Mouse (Mus musculus): ENCODE results near the gene Kyat3. TPM values are rescaled to one million over a fixed set of nuclear protein-coding genes. Genes with fewer than 3 reads are reported as not detected.

The Kyat3 gene
- polyA plus RNA-seq, 1 experiment from 2014 or later, result 6.2 TPM

GRCm38 (mm10) chr3:142764995-142765777 lies 64.3 kb downstream of the Kyat3 start, which contains the start of gene Gtf2b:
TSS of gene Gtf2b (plus strand) at chr3:142765045.
- Histone ChIP-seq H3K9me3 (replicated peaks; ENCODE audit: control insufficient read depth, low read length) (no peaks in the 10 kb centered on the region), H3K36me3 (ENCODE audit: control insufficient read depth, insufficient read depth, low read length) (no peaks in the 10 kb centered on the region), H3K27ac (ENCODE audit: low read depth, low read length) (peak within 1 kb of the TSS; percentile 88), H3K4me1 (ENCODE audit: control insufficient read depth, insufficient read depth, low read length) (peaks cover 11% of the 10 kb centered on the region; the same call in 1 of the 2 replicates), H3K9ac (ENCODE audit: low read length) (peak within 1 kb of the TSS; percentile 95), H3K4me2 (ENCODE audit: low read length) (peak within 1 kb of the TSS; percentile 91), H3K27me3 (replicated peaks; ENCODE audit: control insufficient read depth, insufficient read depth, low read length) (no peaks in the 10 kb centered on the region), H3K4me3 (ENCODE audit: low read depth, low read length) (peak within 1 kb of the TSS; percentile 83)
- DNase-seq (ENCODE audit: low spot score), result peak; percentile 97
- peak; percentile 100 for ATAC-seq
- WGBS, result 1% methylated on average over 57 of the region's 64 CpGs

GRCm38 (mm10) chr3:142765778-142766165 lies 64.9 kb downstream of the Kyat3 start:
- WGBS, result 30% methylated on average over 10 of the region's 10 CpGs
- Histone ChIP-seq H3K4me1 (ENCODE audit: control insufficient read depth, insufficient read depth, low read length) (peaks cover 11% of the 10 kb centered on the region; the same call in 1 of the 2 replicates), H3K9me3 (replicated peaks; ENCODE audit: control insufficient read depth, low read length) (no peaks in the 10 kb centered on the region), H3K4me3 (ENCODE audit: low read depth, low read length) (peak overlapping the region; percentile 83), H3K9ac (ENCODE audit: low read length) (peak overlapping the region; percentile 95), H3K36me3 (ENCODE audit: control insufficient read depth, insufficient read depth, low read length) (no peaks in the 10 kb centered on the region), H3K4me2 (ENCODE audit: low read length) (peak overlapping the region; percentile 91), H3K27ac (ENCODE audit: low read depth, low read length) (no peak overlapping the region), H3K27me3 (replicated peaks; ENCODE audit: control insufficient read depth, insufficient read depth, low read length) (no peaks in the 10 kb centered on the region)
- no peak for ATAC-seq
- peak; percentile 13 for DNase-seq (ENCODE audit: low spot score)

- ATAC-seq, result no peak
- Histone ChIP-seq H3K4me2 (ENCODE audit: low read length) (no peak overlapping the region), H3K4me1 (ENCODE audit: control insufficient read depth, insufficient read depth, low read length) (peaks cover 11% of the 10 kb centered on the region; the same call in 1 of the 2 replicates)
These were observed 67.6 kb downstream of the Kyat3 start for GRCm38 (mm10) chr3:142768498-142768897.

GRCm38 (mm10) chr3:142770518-142770917 lies 69.7 kb downstream of the Kyat3 start:
- H3K9ac ChIP-seq (ENCODE audit: low read length), result no peak overlapping the region
- H3K27me3 ChIP-seq (replicated peaks; ENCODE audit: control insufficient read depth, insufficient read depth, low read length), result no peaks in the 10 kb centered on the region
- 61% methylated on average over 1 of the region's 1 CpGs for WGBS
- peaks cover 11% of the 10 kb centered on the region; the same call in 1 of the 2 replicates for H3K4me1 ChIP-seq (ENCODE audit: control insufficient read depth, insufficient read depth, low read length)
- DNase-seq (ENCODE audit: low spot score), result no peak
- H3K4me3 ChIP-seq (ENCODE audit: low read depth, low read length), result no peak overlapping the region
- H3K9me3 ChIP-seq (replicated peaks; ENCODE audit: control insufficient read depth, low read length), result no peaks in the 10 kb centered on the region
- peaks cover 17% of the 10 kb centered on the region for H3K36me3 ChIP-seq (ENCODE audit: control insufficient read depth, insufficient read depth, low read length)
- H3K27ac ChIP-seq (ENCODE audit: low read depth, low read length), result no peak overlapping the region
- H3K4me2 ChIP-seq (ENCODE audit: low read length), result no peak overlapping the region
- ATAC-seq, result no peak

More at GRCm38 (mm10) chr3:142768498-142768897, 67.6 kb downstream of the Kyat3 start:
- WGBS, result 96% methylated on average over 6 of the region's 6 CpGs
- no peak overlapping the region for H3K4me3 ChIP-seq (ENCODE audit: low read depth, low read length)
- no peak overlapping the region for H3K27ac ChIP-seq (ENCODE audit: low read depth, low read length)
- no peaks in the 10 kb centered on the region for H3K27me3 ChIP-seq (replicated peaks; ENCODE audit: control insufficient read depth, insufficient read depth, low read length)
- peaks cover 12% of the 10 kb centered on the region for H3K36me3 ChIP-seq (ENCODE audit: control insufficient read depth, insufficient read depth, low read length)
- H3K9ac ChIP-seq (ENCODE audit: low read length), result no peak overlapping the region
- no peaks in the 10 kb centered on the region for H3K9me3 ChIP-seq (replicated peaks; ENCODE audit: control insufficient read depth, low read length)
- no peak for DNase-seq (ENCODE audit: low spot score)

GRCm38 (mm10) chr3:142773538-142774191 lies 72.8 kb downstream of the Kyat3 start:
- no peak for ATAC-seq
- Histone ChIP-seq H3K27ac (ENCODE audit: low read depth, low read length) (no peak overlapping the region), H3K27me3 (replicated peaks; ENCODE audit: control insufficient read depth, insufficient read depth, low read length) (no peaks in the 10 kb centered on the region), H3K4me3 (ENCODE audit: low read depth, low read length) (no peak overlapping the region), H3K9ac (ENCODE audit: low read length) (no peak overlapping the region), H3K36me3 (ENCODE audit: control insufficient read depth, insufficient read depth, low read length) (peaks cover 38% of the 10 kb centered on the region), H3K4me1 (ENCODE audit: control insufficient read depth, insufficient read depth, low read length) (no peaks in the 10 kb centered on the region), H3K4me2 (ENCODE audit: low read length) (no peak overlapping the region), H3K9me3 (replicated peaks; ENCODE audit: control insufficient read depth, low read length) (no peaks in the 10 kb centered on the region)
- DNase-seq (ENCODE audit: low spot score), result no peak
- WGBS, result 78% methylated on average over 4 of the region's 4 CpGs

GRCm38 (mm10) chr3:142777227-142777626 lies 76.4 kb downstream of the Kyat3 start:
- Histone ChIP-seq H3K9ac (ENCODE audit: low read length) (no peak overlapping the region), H3K9me3 (replicated peaks; ENCODE audit: control insufficient read depth, low read length) (no peaks in the 10 kb centered on the region), H3K4me2 (ENCODE audit: low read length) (no peak overlapping the region), H3K36me3 (ENCODE audit: control insufficient read depth, insufficient read depth, low read length) (peaks cover 69% of the 10 kb centered on the region), H3K27me3 (replicated peaks; ENCODE audit: control insufficient read depth, insufficient read depth, low read length) (no peaks in the 10 kb centered on the region), H3K27ac (ENCODE audit: low read depth, low read length) (no peak overlapping the region), H3K4me3 (ENCODE audit: low read depth, low read length) (no peak overlapping the region), H3K4me1 (ENCODE audit: control insufficient read depth, insufficient read depth, low read length) (no peaks in the 10 kb centered on the region)
- no peak for DNase-seq (ENCODE audit: low spot score)
- ATAC-seq, result no peak
- WGBS, result 72% methylated on average over 3 of the region's 3 CpGs

GRCm38 (mm10) chr3:142786423-142787072 lies 85.7 kb downstream of the Kyat3 start:
- Histone ChIP-seq H3K27ac (ENCODE audit: low read depth, low read length) (no peak overlapping the region), H3K4me2 (ENCODE audit: low read length) (no peak overlapping the region), H3K4me3 (ENCODE audit: low read depth, low read length) (no peak overlapping the region), H3K27me3 (replicated peaks; ENCODE audit: control insufficient read depth, insufficient read depth, low read length) (no peaks in the 10 kb centered on the region), H3K9ac (ENCODE audit: low read length) (no peak overlapping the region), H3K9me3 (replicated peaks; ENCODE audit: control insufficient read depth, low read length) (no peaks in the 10 kb centered on the region), H3K36me3 (ENCODE audit: control insufficient read depth, insufficient read depth, low read length) (peaks cover 51% of the 10 kb centered on the region), H3K4me1 (ENCODE audit: control insufficient read depth, insufficient read depth, low read length) (no peaks in the 10 kb centered on the region)
- ATAC-seq, result no peak
- WGBS, result 71% methylated on average over 2 of the region's 2 CpGs
- no peak for DNase-seq (ENCODE audit: low spot score)

GRCm38 (mm10) chr3:142795587-142795986 lies 94.7 kb downstream of the Kyat3 start:
- Histone ChIP-seq H3K4me1 (ENCODE audit: control insufficient read depth, insufficient read depth, low read length) (no peaks in the 10 kb centered on the region), H3K4me2 (ENCODE audit: low read length) (no peak overlapping the region), H3K9ac (ENCODE audit: low read length) (no peak overlapping the region), H3K4me3 (ENCODE audit: low read depth, low read length) (no peak overlapping the region), H3K27me3 (replicated peaks; ENCODE audit: control insufficient read depth, insufficient read depth, low read length) (no peaks in the 10 kb centered on the region), H3K27ac (ENCODE audit: low read depth, low read length) (no peak overlapping the region), H3K36me3 (ENCODE audit: control insufficient read depth, insufficient read depth, low read length) (peaks cover 67% of the 10 kb centered on the region), H3K9me3 (replicated peaks; ENCODE audit: control insufficient read depth, low read length) (no peaks in the 10 kb centered on the region)
- 100% methylated on average over 3 of the region's 3 CpGs for WGBS
- DNase-seq (ENCODE audit: low spot score) (no peak), ATAC-seq (no peak)

All from forebrain, embryonic 14.5 days (tissue).